Mouse (Mus musculus): ENCODE results near the gene Olfr692. TPM values are rescaled to one million over a fixed set of nuclear protein-coding genes. Genes with fewer than 3 reads are reported as not detected.
A peak's percentile ranks its signal among the peaks of the same experiment; 100 is the strongest.
"Not testable (repeated sequence)": the region's sequence is repeated elsewhere in the genome, so short reads cannot be mapped to it uniquely, and the experiment has no call there.

The Olfr692 gene
- polyA plus RNA-seq (2015; fragmentation: Nextera tagmentation; extraction: Ambion mirVana) = not detected in 2 replicates

GRCm38 (mm10) chr7:105367930-105368329 lies at the start of gene Olfr692:
Gene Olfr692, plus strand, starts transcription at chr7:105368230.
- Histone ChIP-seq H3K9me3 (ENCODE audit: low read length) (no peaks in the 10 kb centered on the region), H3K9ac (replicated peaks) (no peak within 1 kb of the TSS), H3K4me1 (ENCODE audit: insufficient read depth) (peaks cover 6% of the 10 kb centered on the region; the same call in 1 of the 2 replicates), H3K4me3 (ENCODE audit: low read depth, low read length) (no peak within 1 kb of the TSS), H3K27me3 (ENCODE audit: insufficient read depth, low read length) (no peaks in the 10 kb centered on the region), H3K27ac (ENCODE audit: low read depth) (no peak within 1 kb of the TSS), H3K36me3 (replicated peaks; ENCODE audit: insufficient read depth, low read length) (no peaks in the 10 kb centered on the region), H3K4me2 (ENCODE audit: low read depth, low read length) (no peak within 1 kb of the TSS)
- TF ChIP-seq EP300 (IDR thresholded peaks at IDR 0.05; ENCODE audit: low read depth) (no peak), CTCF (IDR thresholded peaks at IDR 0.05; ENCODE audit: low read depth) (no peak)
- no peak for DNase-seq
- ATAC-seq = no peak
- WGBS (ENCODE audit: insufficient replicate concordance) = 83% methylated on average over 1 of the region's 1 CpGs

GRCm38 (mm10) chr7:105325302-105325701 lies 42.7 kb upstream of the Olfr692 start:
- WGBS (ENCODE audit: insufficient replicate concordance) = 67% methylated on average over 2 of the region's 2 CpGs
- DNase-seq (no peak), ATAC-seq (no peak)
- no peaks in the 10 kb centered on the region for H3K4me1 ChIP-seq (ENCODE audit: insufficient read depth)
- H3K9ac ChIP-seq (replicated peaks) = no peak overlapping the region
- H3K4me3 ChIP-seq (ENCODE audit: low read depth, low read length) = no peak overlapping the region
- H3K27ac ChIP-seq (ENCODE audit: low read depth) = no peak overlapping the region
- no peak for TF ChIP-seq EP300 (IDR thresholded peaks at IDR 0.05; ENCODE audit: low read depth)
- TF ChIP-seq CTCF (IDR thresholded peaks at IDR 0.05; ENCODE audit: low read depth) = no peak
- H3K27me3 ChIP-seq (ENCODE audit: insufficient read depth, low read length) = no peaks in the 10 kb centered on the region
- H3K4me2 ChIP-seq (ENCODE audit: low read depth, low read length) = no peak overlapping the region
- no peaks in the 10 kb centered on the region for H3K9me3 ChIP-seq (ENCODE audit: low read length)
- H3K36me3 ChIP-seq (replicated peaks; ENCODE audit: insufficient read depth, low read length) = no peaks in the 10 kb centered on the region

GRCm38 (mm10) chr7:105334004-105334403 lies 34.0 kb upstream of the Olfr692 start, which contains the start of gene Olfr690:
Gene Olfr690, minus strand, starts transcription at chr7:105334104.
- WGBS (ENCODE audit: insufficient replicate concordance) = 63% methylated on average over 1 of the region's 1 CpGs
- no peaks in the 10 kb centered on the region for H3K27me3 ChIP-seq (ENCODE audit: insufficient read depth, low read length)
- H3K4me3 ChIP-seq (ENCODE audit: low read depth, low read length) = no peak within 1 kb of the TSS
- no peak within 1 kb of the TSS for H3K27ac ChIP-seq (ENCODE audit: low read depth)
- H3K9ac ChIP-seq (replicated peaks) = no peak within 1 kb of the TSS
- H3K9me3 ChIP-seq (ENCODE audit: low read length) = no peaks in the 10 kb centered on the region
- TF ChIP-seq CTCF (IDR thresholded peaks at IDR 0.05; ENCODE audit: low read depth) (no peak), EP300 (IDR thresholded peaks at IDR 0.05; ENCODE audit: low read depth) (no peak)
- H3K4me1 ChIP-seq (ENCODE audit: insufficient read depth) = no peaks in the 10 kb centered on the region
- DNase-seq = no peak
- no peak for ATAC-seq
- H3K4me2 ChIP-seq (ENCODE audit: low read depth, low read length) = no peak within 1 kb of the TSS
- no peaks in the 10 kb centered on the region for H3K36me3 ChIP-seq (replicated peaks; ENCODE audit: insufficient read depth, low read length)

- ATAC-seq = no peak
- WGBS (ENCODE audit: insufficient replicate concordance) = 40% methylated on average over 1 of the region's 1 CpGs
- Histone ChIP-seq H3K27ac (ENCODE audit: low read depth) (no peak within 1 kb of the TSS), H3K36me3 (replicated peaks; ENCODE audit: insufficient read depth, low read length) (no peaks in the 10 kb centered on the region), H3K9ac (replicated peaks) (no peak within 1 kb of the TSS), H3K9me3 (ENCODE audit: low read length) (no peaks in the 10 kb centered on the region), H3K27me3 (ENCODE audit: insufficient read depth, low read length) (no peaks in the 10 kb centered on the region), H3K4me1 (ENCODE audit: insufficient read depth) (no peaks in the 10 kb centered on the region), H3K4me2 (ENCODE audit: low read depth, low read length) (no peak within 1 kb of the TSS), H3K4me3 (ENCODE audit: low read depth, low read length) (no peak within 1 kb of the TSS)
- no peak for DNase-seq
- TF ChIP-seq CTCF (IDR thresholded peaks at IDR 0.05; ENCODE audit: low read depth) (no peak), EP300 (IDR thresholded peaks at IDR 0.05; ENCODE audit: low read depth) (no peak)
Measured at GRCm38 (mm10) chr7:105342170-105342569, 25.9 kb upstream of the Olfr692 start, which contains the start of gene Olfr691. Gene Olfr691, minus strand, starts transcription at chr7:105342270.

GRCm38 (mm10) chr7:105342752-105343151 lies 25.3 kb upstream of the Olfr692 start:
- no peaks in the 10 kb centered on the region for H3K4me1 ChIP-seq (ENCODE audit: insufficient read depth)
- H3K27ac ChIP-seq (ENCODE audit: low read depth) = no peak overlapping the region
- H3K4me2 ChIP-seq (ENCODE audit: low read depth, low read length) = no peak overlapping the region
- no peak overlapping the region for H3K4me3 ChIP-seq (ENCODE audit: low read depth, low read length)
- H3K9ac ChIP-seq (replicated peaks) = no peak overlapping the region
- no peaks in the 10 kb centered on the region for H3K9me3 ChIP-seq (ENCODE audit: low read length)
- 61% methylated on average over 2 of the region's 2 CpGs for WGBS (ENCODE audit: insufficient replicate concordance)
- H3K27me3 ChIP-seq (ENCODE audit: insufficient read depth, low read length) = no peaks in the 10 kb centered on the region
- DNase-seq (no peak), ATAC-seq (no peak)
- H3K36me3 ChIP-seq (replicated peaks; ENCODE audit: insufficient read depth, low read length) = no peaks in the 10 kb centered on the region
- no peak for TF ChIP-seq CTCF (IDR thresholded peaks at IDR 0.05; ENCODE audit: low read depth)
- TF ChIP-seq EP300 (IDR thresholded peaks at IDR 0.05; ENCODE audit: low read depth) = no peak

- not testable (repeated sequence) for H3K27ac ChIP-seq (ENCODE audit: low read depth); H3K27me3 ChIP-seq (ENCODE audit: insufficient read depth, low read length); H3K9ac ChIP-seq (replicated peaks); H3K4me2 ChIP-seq (ENCODE audit: low read depth, low read length); DNase-seq; H3K4me1 ChIP-seq (ENCODE audit: insufficient read depth); H3K36me3 ChIP-seq (replicated peaks; ENCODE audit: insufficient read depth, low read length); H3K9me3 ChIP-seq (ENCODE audit: low read length); H3K4me3 ChIP-seq (ENCODE audit: low read depth, low read length)
- ATAC-seq = peak; percentile 41; the same call in 1 of the 2 replicates
- WGBS (ENCODE audit: insufficient replicate concordance) = no CpG with 5 or more reads among the region's 5 CpGs
Measured at GRCm38 (mm10) chr7:105356064-105356463, 12.0 kb upstream of the Olfr692 start.

- not testable (repeated sequence) for H3K4me1 ChIP-seq (ENCODE audit: insufficient read depth); H3K36me3 ChIP-seq (replicated peaks; ENCODE audit: insufficient read depth, low read length); H3K9ac ChIP-seq (replicated peaks); H3K27me3 ChIP-seq (ENCODE audit: insufficient read depth, low read length); DNase-seq; H3K9me3 ChIP-seq (ENCODE audit: low read length); H3K4me2 ChIP-seq (ENCODE audit: low read depth, low read length); H3K27ac ChIP-seq (ENCODE audit: low read depth); H3K4me3 ChIP-seq (ENCODE audit: low read depth, low read length)
- ATAC-seq = peak; percentile 75
- 84% methylated on average over 1 of the region's 2 CpGs for WGBS (ENCODE audit: insufficient replicate concordance)
Measured at GRCm38 (mm10) chr7:105356487-105356886, 11.5 kb upstream of the Olfr692 start.
